ENCODE assay signal across 8 mouse cellular contexts in the genomic region with DNA sequence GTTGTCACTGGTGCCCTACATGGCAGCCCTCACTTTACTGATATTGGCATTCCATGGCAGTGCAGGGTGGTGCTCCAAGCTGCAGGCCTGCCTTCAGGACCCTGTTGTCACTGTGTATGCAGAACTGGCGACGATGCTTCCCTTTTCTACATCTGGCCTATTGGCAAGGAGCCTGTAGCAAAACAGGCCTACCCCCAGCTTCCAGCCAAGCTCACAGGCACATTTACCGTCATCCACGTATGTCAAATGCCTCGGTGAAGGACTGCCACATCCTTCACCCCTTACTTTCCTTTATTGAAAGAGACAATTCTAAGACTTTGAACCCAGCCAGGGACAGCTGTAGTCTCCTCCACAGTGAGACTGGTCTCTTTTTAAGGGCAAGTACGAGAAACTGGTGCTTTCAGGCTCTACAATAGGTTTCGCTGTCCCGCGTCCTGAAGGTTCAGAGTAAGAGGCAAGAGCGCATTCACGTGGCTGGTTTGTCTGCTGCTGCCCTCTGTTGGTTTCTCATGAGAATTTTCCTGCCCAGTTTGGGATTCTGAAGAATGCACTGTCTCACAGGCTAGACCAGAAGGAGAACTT.
A peak's percentile ranks its signal among the peaks of the same experiment; 100 is the strongest.
DNase-seq lines count a peak whose midpoint lies in the region; ATAC-seq lines count a peak whose summit lies in the region.

No protein-coding gene starts in this region.

- peaks cover 3% of the 10 kb centered on the region for H3K27me3 ChIP-seq in megakaryocyte, embryonic 14.5 days (replicated peaks)
- H3K27me3 ChIP-seq in limb, embryonic 12.5 days = peaks cover 3% of the 10 kb centered on the region; the same call in 1 of the 2 replicates
- H3K27me3 ChIP-seq in neural tube, embryonic 12.5 days (replicated peaks) = 0 out of 2 replicates have a peak, but pooled peaks cover 3% of the 10 kb centered on the region

- no peak for ATAC-seq in megakaryocyte, adult 5-6 weeks (ENCODE audit: poor library complexity, severe bottlenecking)
- ATAC-seq in granulocyte monocyte progenitor cell, adult 5-6 weeks (replicated peaks; ENCODE audit: poor library complexity, severe bottlenecking) = peak; percentile 35
- ATAC-seq in limb, embryonic 12.5 days (ENCODE audit: insufficient number of reproducible peaks, insufficient read depth, low FRiP score, low TSS enrichment, low read depth) = 0 out of 2 replicates have a peak, but pooled peaks have one; percentile 47
- peak; percentile 38; the same call in 1 of the 2 replicates for ATAC-seq in neural tube, embryonic 12.5 days (ENCODE audit: low FRiP score, low read depth)
- no peak for ATAC-seq in megakaryocyte-erythroid progenitor cell, adult 5-6 weeks (replicated peaks; ENCODE audit: low FRiP score, low TSS enrichment, poor library complexity, severe bottlenecking)

- peak; percentile 74 to 75 for DNase-seq in cerebellum, postnatal 10 days
- peak; percentile 40 for DNase-seq in kidney, adult 9 months

- H3K4me2 ChIP-seq in limb, embryonic 12.5 days = peak overlapping the region; percentile 2; the same call in 1 of the 2 replicates
- H3K4me2 ChIP-seq in neural tube, embryonic 12.5 days (replicated peaks) = peak overlapping the region; percentile 38

- 14% methylated on average over 11 of the region's 11 CpGs for WGBS in limb, embryonic 12.5 days
- WGBS in neural tube, embryonic 12.5 days = 18% methylated on average over 11 of the region's 11 CpGs

- no peaks in the 10 kb centered on the region for H3K36me3 ChIP-seq in megakaryocyte, embryonic 14.5 days (replicated peaks; ENCODE audit: low read length)
- no peaks in the 10 kb centered on the region for H3K36me3 ChIP-seq in limb, embryonic 12.5 days
- no peaks in the 10 kb centered on the region for H3K36me3 ChIP-seq in neural tube, embryonic 12.5 days

- H3K4me3 ChIP-seq in megakaryocyte, embryonic 14.5 days (replicated peaks) = peak overlapping the region; percentile 46
- H3K4me3 ChIP-seq in limb, embryonic 12.5 days (replicated peaks) = no peak overlapping the region
- H3K4me3 ChIP-seq in neural tube, embryonic 12.5 days = no peak overlapping the region

- no peak overlapping the region for H3K9ac ChIP-seq in limb, embryonic 12.5 days (replicated peaks)
- no peak overlapping the region for H3K9ac ChIP-seq in neural tube, embryonic 12.5 days

- H3K27ac ChIP-seq in limb, embryonic 12.5 days = no peak overlapping the region
- H3K27ac ChIP-seq in neural tube, embryonic 12.5 days = no peak overlapping the region

- H3K9me3 ChIP-seq in megakaryocyte, embryonic 14.5 days = no peaks in the 10 kb centered on the region
- H3K9me3 ChIP-seq in limb, embryonic 12.5 days = no peaks in the 10 kb centered on the region
- H3K9me3 ChIP-seq in neural tube, embryonic 12.5 days = no peaks in the 10 kb centered on the region

- peaks cover 7% of the 10 kb centered on the region for H3K4me1 ChIP-seq in megakaryocyte, embryonic 14.5 days
- H3K4me1 ChIP-seq in limb, embryonic 12.5 days (replicated peaks) = 0 out of 2 replicates have a peak, but pooled peaks cover 3% of the 10 kb centered on the region
- no peaks in the 10 kb centered on the region; the same call in 1 of the 2 replicates for H3K4me1 ChIP-seq in neural tube, embryonic 12.5 days

Comparison
In these comparisons a context has a peak if more than half of its experiments do, and no peak if none do; other contexts are left out.
1. ATAC-seq: peak in granulocyte monocyte progenitor cell, adult 5-6 weeks (single experiment), limb, embryonic 12.5 days (single experiment) and neural tube, embryonic 12.5 days (single experiment); none in megakaryocyte, adult 5-6 weeks (single experiment) and megakaryocyte-erythroid progenitor cell, adult 5-6 weeks (single experiment).